Mouse (Mus musculus) ES-E14 (cell line): ENCODE measurements around the gene Gatad1. TPM values are rescaled to one million over a fixed set of nuclear protein-coding genes. Genes with fewer than 3 reads are reported as not detected.
A peak's percentile ranks its signal among the peaks of the same experiment; 100 is the strongest.

Experiments
- DNase-seq: peaks from one replicate; pipeline ENCODE4 v3.0.0-alpha.2; 2013; ENCODE audit warnings: low read depth, low spot score
- H3K27ac ChIP-seq: 2 replicates; pipeline ENCODE4 v1.5.1; 2012; ENCODE audit warnings: low read depth, mild to moderate bottlenecking, low read length, moderate library complexity, mixed read lengths; ENCODE audit not compliant: poor library complexity, insufficient read depth, severe bottlenecking
- H3K36me3 ChIP-seq: 2 replicates; pipeline ENCODE4 v1.6.1; 2012; ENCODE audit warnings: mild to moderate bottlenecking, low read length, moderate library complexity, mixed read lengths; ENCODE audit not compliant: control insufficient read depth, poor library complexity, insufficient read depth, severe bottlenecking
- H3K4me1 ChIP-seq, 2 experiments: fragments of 150-350 bp in 1 of 2; sonication (generic) in 1 of 2; 2 replicates each; pipeline ENCODE4 v1.6.1; 2012; ENCODE audit warnings: low read length in 2 of 2, mild to moderate bottlenecking in 1 of 2, mixed read lengths in 1 of 2; ENCODE audit not compliant: control insufficient read depth in 2 of 2, insufficient read depth in 2 of 2, poor library complexity in 1 of 2
- H3K4me3 ChIP-seq, 2 experiments: fragments of 150-350 bp in 1 of 2; sonication (generic) in 1 of 2; 2 replicates each; pipeline ENCODE4 v1.5.1; 2012; ENCODE audit warnings: low read length in 2 of 2, low read depth in 1 of 2, mild to moderate bottlenecking in 1 of 2, mixed read lengths in 1 of 2; ENCODE audit not compliant: insufficient read depth in 1 of 2, poor library complexity in 1 of 2, severe bottlenecking in 1 of 2
- H3K9ac ChIP-seq: 2 replicates; pipeline ENCODE4 v1.6.1; 2012; ENCODE audit warnings: low read depth, mild to moderate bottlenecking, low read length, mixed read lengths; ENCODE audit not compliant: poor library complexity, insufficient read depth, severe bottlenecking
- H3K9me3 ChIP-seq: fragments of 150-350 bp; sonication (generic); 2 replicates; pipeline ENCODE4 v1.6.1; 2012; ENCODE audit warnings: low read depth, mild to moderate bottlenecking, low read length; ENCODE audit not compliant: control insufficient read depth, insufficient read depth
- CHD2 ChIP-seq: IDR thresholded peaks from 2 replicates; pipeline ENCODE4 v1.6.1; 2014; ENCODE audit warnings: mild to moderate bottlenecking, low read depth, low read length, inconsistent platforms
- HCFC1 ChIP-seq: IDR thresholded peaks from 2 replicates; pipeline ENCODE4 v1.6.1; 2012; ENCODE audit warnings: low read length, inconsistent platforms, borderline replicate concordance; ENCODE audit not compliant: insufficient read depth
- MAFK ChIP-seq: IDR thresholded peaks from 2 replicates; pipeline ENCODE4 v1.6.1; 2014; ENCODE audit warnings: mild to moderate bottlenecking, low read depth, low read length, inconsistent platforms; ENCODE audit not compliant: insufficient read depth
- ZC3H11A ChIP-seq: IDR thresholded peaks from 2 replicates; pipeline ENCODE4 v1.6.1; 2012; ENCODE audit warnings: low read depth, mild to moderate bottlenecking, inconsistent platforms, low read length, borderline replicate concordance
- ZNF384 ChIP-seq: IDR thresholded peaks from 2 replicates; pipeline ENCODE4 v1.6.1; 2012; ENCODE audit warnings: low read depth, low read length, inconsistent platforms
- in situ Hi-C, 2 experiments: fragments of 600-800 bp; cut with MboI; formaldehyde crosslinking; loops; one replicate each; pipeline ENCODE4 v1.15.1; 2025; ENCODE audit warnings: low sequenced_read_pairs in 2 of 2, inconsistent platforms in 1 of 2; ENCODE audit not compliant: unreplicated experiment in 2 of 2
- total RNA-seq: library from RNA; depleted of rRNA; stranded (reverse); fragments of 300-350 nt; gene quantifications from 2 replicates; pipeline ENCODE4 v1.2.3, GENCODE M21; 2012

The Gatad1 gene
- total RNA-seq, 1 experiment = 90.0 TPM

GRCm38 (mm10) chr5:3646539-3646938 is 10.4 kb downstream of the Gatad1 start:
- DNase-seq = no peak
- in situ Hi-C loops = no loop called here
- Histone ChIP-seq H3K27ac (no peak overlapping the region), H3K4me3 (peak overlapping the region; percentile 76 to 99; a peak in 3 of 4 replicates), H3K36me3 (peaks cover 13% of the 10 kb centered on the region), H3K9ac (peak overlapping the region; percentile 20; the same call in 1 of the 2 replicates), H3K4me1 (no peaks in the 10 kb centered on the region), H3K9me3 (no peaks in the 10 kb centered on the region)
- TF ChIP-seq HCFC1 (no peak), CHD2 (no peak), MAFK (no peak), ZNF384 (no peak), ZC3H11A (no peak)

DNA sequence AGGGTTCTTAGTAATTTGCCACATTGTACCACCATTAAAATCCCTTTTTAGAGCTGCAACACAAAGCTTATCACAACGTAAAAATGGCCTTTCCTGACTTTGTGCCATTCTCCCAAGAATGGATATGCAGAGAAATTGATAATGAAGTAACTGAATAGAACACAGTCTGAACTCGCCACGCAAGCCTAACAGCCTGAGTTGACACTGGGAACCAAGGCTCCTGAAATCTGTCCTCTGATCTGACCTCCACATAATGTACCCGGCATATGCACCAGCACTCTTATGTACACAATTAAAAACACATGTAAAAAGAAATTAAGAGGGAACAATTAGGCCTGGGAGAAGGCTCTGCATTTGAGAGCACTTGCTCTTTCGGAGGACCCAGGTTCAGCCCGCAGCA is 11.7 kb downstream of the Gatad1 start:
- Histone ChIP-seq H3K9ac (no peak overlapping the region), H3K36me3 (peaks cover 17% of the 10 kb centered on the region), H3K27ac (no peak overlapping the region), H3K4me1 (no peaks in the 10 kb centered on the region), H3K4me3 (no peak overlapping the region), H3K9me3 (no peaks in the 10 kb centered on the region)
- TF ChIP-seq ZC3H11A (no peak), ZNF384 (no peak), MAFK (no peak), HCFC1 (no peak), CHD2 (no peak)
- no peak for DNase-seq
- in situ Hi-C loops = no loop called here

DNA sequence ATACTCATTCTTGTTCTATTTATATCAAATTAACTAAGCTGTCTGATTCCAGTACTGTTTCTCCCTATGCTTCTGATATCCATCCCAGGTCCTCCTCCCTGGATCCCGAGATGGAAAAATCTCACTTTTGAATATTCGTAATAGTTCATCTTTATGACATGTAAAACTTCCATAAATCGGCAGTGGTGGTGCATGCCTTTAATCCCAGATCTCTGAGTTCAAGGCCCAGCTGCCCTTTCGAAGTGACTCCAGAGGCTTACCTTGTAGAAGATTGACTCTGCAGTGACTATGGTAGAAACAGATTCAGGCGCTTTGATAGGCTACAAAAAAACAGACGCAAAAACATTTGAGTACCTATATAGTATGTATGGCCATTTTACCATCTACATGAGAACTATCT is 12.4 kb downstream of the Gatad1 start:
- Histone ChIP-seq H3K27ac (no peak overlapping the region), H3K36me3 (peaks cover 19% of the 10 kb centered on the region), H3K9me3 (no peaks in the 10 kb centered on the region), H3K4me3 (no peak overlapping the region), H3K4me1 (no peaks in the 10 kb centered on the region), H3K9ac (no peak overlapping the region)
- TF ChIP-seq ZNF384 (no peak), MAFK (no peak), CHD2 (no peak), ZC3H11A (no peak), HCFC1 (no peak)
- in situ Hi-C loops = no loop called here
- DNase-seq = no peak

DNA sequence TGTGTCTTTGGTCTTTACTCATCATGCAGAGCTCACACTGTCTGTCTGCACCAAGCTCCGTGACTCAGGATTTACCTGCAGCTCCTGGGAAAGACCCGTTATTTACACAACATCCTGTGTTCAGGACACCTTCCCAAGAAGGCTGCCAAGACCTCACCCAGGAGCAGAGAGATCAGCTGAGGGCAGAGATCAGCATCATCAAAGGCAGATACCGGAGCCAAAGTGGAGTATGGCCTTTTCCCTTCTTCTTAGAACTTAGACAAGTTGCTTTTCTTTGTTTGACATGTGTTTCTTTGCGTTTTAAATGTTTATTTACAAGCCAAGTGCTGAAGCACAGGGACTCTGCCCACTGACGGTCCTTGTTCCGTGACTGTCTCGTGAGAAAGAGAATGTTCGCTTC is 21.7 kb downstream of the Gatad1 start:
- H3K4me3 ChIP-seq = no peak overlapping the region
- no peak overlapping the region for H3K9ac ChIP-seq
- no peaks in the 10 kb centered on the region for H3K9me3 ChIP-seq
- DNase-seq = no peak
- in situ Hi-C loops = no loop called here
- H3K4me1 ChIP-seq = no peaks in the 10 kb centered on the region
- no peak overlapping the region for H3K27ac ChIP-seq
- peaks cover 1% of the 10 kb centered on the region; the same call in 1 of the 2 replicates for H3K36me3 ChIP-seq
- no peak for TF ChIP-seq CHD2
- TF ChIP-seq ZNF384 = no peak
- no peak for TF ChIP-seq HCFC1
- TF ChIP-seq ZC3H11A = no peak

- H3K36me3 ChIP-seq = no peaks in the 10 kb centered on the region
- no peak for DNase-seq
These were observed 23.0 kb downstream of the Gatad1 start for GRCm38 (mm10) chr5:3633951-3634350.

More at GRCm38 (mm10) chr5:3633951-3634350, 23.0 kb downstream of the Gatad1 start:
- TF ChIP-seq CHD2 = no peak
- no peak for TF ChIP-seq ZNF384
- TF ChIP-seq ZC3H11A = 0 out of 2 replicates have a peak, but pooled peaks have one; percentile 31
- H3K27ac ChIP-seq = no peak overlapping the region
- H3K4me1 ChIP-seq = peaks cover 0 to 2% of the 10 kb centered on the region in 2 experiments; a peak in 1 of 4 replicates
- 0 out of 4 replicates have a peak overlapping the region, but pooled peaks of 1 of the 2 experiments have one; percentile 30 for H3K4me3 ChIP-seq
- in situ Hi-C loops = no loop called here
- no peaks in the 10 kb centered on the region for H3K9me3 ChIP-seq
- H3K9ac ChIP-seq = no peak overlapping the region
